Mouse (Mus musculus): ENCODE results near the gene Rgs7bp. TPM values are rescaled to one million over a fixed set of nuclear protein-coding genes. Genes with fewer than 3 reads are reported as not detected.
A peak's percentile ranks its signal among the peaks of the same experiment; 100 is the strongest.

The Rgs7bp gene
- polyA plus RNA-seq, 1 experiment from 2014 or later, result 2.5 TPM

DNA sequence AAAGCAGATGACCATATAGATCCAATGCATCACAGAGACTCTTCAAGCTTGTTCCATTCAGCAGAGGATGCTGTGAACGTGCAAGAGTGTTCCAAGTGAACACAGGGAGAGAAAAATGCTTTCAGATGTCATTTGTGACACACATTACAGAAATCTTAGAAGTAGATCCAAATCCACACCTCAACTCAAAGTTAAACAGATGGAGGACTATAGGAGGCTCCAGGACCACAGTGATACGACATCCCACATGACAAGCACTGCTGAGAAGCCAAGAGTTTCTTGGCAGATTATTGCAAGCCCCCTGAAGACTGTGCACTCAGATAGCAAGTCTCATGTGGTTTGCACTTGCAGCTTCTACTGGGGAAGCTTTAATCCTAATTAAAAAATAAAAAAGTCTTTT is 53.0 kb downstream of the Rgs7bp start:
- no peak overlapping the region for H3K9ac ChIP-seq
- no peak overlapping the region for H3K4me3 ChIP-seq (replicated peaks)
- WGBS, result 70% methylated on average over 2 of the region's 2 CpGs
- H3K4me1 ChIP-seq, result no peaks in the 10 kb centered on the region
- H3K4me2 ChIP-seq, result no peak overlapping the region
- no peak overlapping the region for H3K27ac ChIP-seq
- H3K9me3 ChIP-seq (replicated peaks), result no peaks in the 10 kb centered on the region
- no peak for ATAC-seq (replicated peaks; ENCODE audit: low FRiP score)
- no peaks in the 10 kb centered on the region for H3K27me3 ChIP-seq
- H3K36me3 ChIP-seq, result no peaks in the 10 kb centered on the region

DNA sequence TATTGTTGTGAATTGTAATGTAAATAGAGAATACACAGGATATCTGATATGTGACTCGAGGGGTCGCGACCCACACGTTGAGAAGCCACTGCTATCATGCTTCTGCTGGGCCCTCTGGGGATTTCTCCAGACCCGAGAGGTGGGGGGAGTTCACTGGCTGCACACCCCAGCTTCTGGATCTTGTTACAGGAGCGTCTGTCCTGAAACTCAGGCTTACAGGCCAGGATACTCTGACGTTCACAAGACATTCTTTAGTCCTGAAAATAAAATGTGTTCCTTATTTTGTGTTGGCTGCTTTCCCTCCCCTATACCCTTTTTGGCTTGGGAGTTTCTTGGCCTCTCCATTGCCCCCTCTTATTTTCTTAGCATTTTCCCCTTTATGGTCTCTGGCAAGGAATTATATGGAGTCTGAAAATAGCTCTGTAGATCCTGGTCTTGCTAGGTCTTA is 65.9 kb downstream of the Rgs7bp start:
- Histone ChIP-seq H3K4me3 (replicated peaks) (no peak overlapping the region), H3K4me1 (0 out of 2 replicates have a peak, but pooled peaks cover 9% of the 10 kb centered on the region), H3K27me3 (no peaks in the 10 kb centered on the region), H3K9ac (no peak overlapping the region), H3K4me2 (no peak overlapping the region), H3K27ac (peak overlapping the region; percentile 49; the same call in 1 of the 2 replicates), H3K9me3 (replicated peaks) (no peaks in the 10 kb centered on the region), H3K36me3 (no peaks in the 10 kb centered on the region)
- WGBS, result 51% methylated on average over 7 of the region's 7 CpGs
- 0 out of 2 replicates have a peak, but pooled peaks have one; percentile 29 for ATAC-seq (replicated peaks; ENCODE audit: low FRiP score)

DNA sequence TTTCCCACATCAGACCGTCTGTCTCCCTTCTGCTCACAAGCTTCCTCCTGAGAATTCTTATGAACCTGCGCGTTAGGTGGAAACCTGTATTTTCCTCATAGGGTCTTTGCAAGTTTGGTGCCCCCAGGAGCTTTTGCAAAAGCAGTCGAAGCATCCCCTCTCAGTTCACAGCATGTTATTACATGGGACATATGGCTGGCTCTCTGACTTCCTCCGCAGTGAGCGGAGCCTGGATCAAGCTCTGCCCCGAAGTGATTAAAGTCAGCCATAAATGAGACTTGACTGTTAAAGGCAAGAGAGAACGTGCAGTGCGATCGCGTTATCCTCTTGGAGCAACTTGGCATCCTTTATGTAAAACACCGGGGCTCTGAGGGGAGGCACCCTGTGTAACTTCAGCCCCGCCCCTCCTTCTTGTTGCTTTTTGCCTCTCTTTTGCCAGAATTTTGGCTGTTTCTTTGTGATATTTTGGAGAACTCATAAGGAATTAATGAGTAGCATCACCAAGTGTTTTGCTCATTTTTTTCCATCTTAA is 66.7 kb downstream of the Rgs7bp start:
- Histone ChIP-seq H3K4me2 (no peak overlapping the region), H3K9me3 (replicated peaks) (no peaks in the 10 kb centered on the region), H3K9ac (no peak overlapping the region), H3K27ac (no peak overlapping the region), H3K36me3 (no peaks in the 10 kb centered on the region), H3K4me3 (replicated peaks) (no peak overlapping the region), H3K27me3 (no peaks in the 10 kb centered on the region), H3K4me1 (0 out of 2 replicates have a peak, but pooled peaks cover 9% of the 10 kb centered on the region)
- WGBS, result 72% methylated on average over 13 of the region's 13 CpGs
- ATAC-seq (replicated peaks; ENCODE audit: low FRiP score), result no peak

DNA sequence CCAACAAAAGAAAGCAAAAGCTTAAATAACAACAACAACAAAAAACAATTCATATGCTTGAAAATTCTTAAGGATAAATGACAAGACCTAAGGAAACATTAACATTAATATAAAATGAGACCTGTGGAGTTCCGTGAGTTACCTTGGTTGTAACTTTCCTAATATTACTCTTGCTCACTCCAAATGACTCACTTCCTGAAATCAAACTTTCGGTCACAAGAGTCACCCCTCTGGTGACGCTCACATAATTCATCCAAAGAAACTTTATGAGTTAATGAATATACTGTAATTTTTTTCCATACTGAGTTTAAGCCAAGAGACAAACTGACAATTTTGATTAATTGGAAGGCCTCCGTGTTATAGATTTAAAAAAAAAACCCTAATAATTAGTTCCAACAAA is 69.0 kb downstream of the Rgs7bp start:
- 76% methylated on average over 4 of the region's 4 CpGs for WGBS
- Histone ChIP-seq H3K27ac (no peak overlapping the region), H3K4me3 (replicated peaks) (no peak overlapping the region), H3K36me3 (no peaks in the 10 kb centered on the region), H3K4me2 (no peak overlapping the region), H3K9me3 (replicated peaks) (0 out of 2 replicates have a peak, but pooled peaks cover 4% of the 10 kb centered on the region), H3K9ac (no peak overlapping the region), H3K4me1 (0 out of 2 replicates have a peak, but pooled peaks cover 9% of the 10 kb centered on the region), H3K27me3 (no peaks in the 10 kb centered on the region)
- no peak for ATAC-seq (replicated peaks; ENCODE audit: low FRiP score)

DNA sequence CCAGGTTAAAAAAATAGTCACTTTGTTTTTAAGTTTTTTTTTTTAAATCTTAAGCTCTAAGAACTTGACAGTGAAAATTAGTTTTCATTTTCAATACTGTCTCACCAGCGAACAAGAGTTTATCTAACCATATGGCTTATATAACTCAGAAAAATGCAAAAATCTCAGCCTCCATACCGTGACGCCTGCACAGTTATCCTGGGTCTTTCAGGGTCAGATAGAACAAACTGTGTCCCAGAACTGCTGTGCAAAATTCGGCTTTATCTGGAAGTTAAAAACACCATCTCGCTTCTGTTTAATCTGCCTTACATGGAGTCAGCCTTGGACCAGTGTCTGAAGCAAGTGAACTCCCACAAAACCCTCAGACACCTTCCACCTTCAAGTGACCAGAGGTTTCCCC is 70.7 kb downstream of the Rgs7bp start:
- no peaks in the 10 kb centered on the region for H3K36me3 ChIP-seq
- H3K9ac ChIP-seq, result no peak overlapping the region
- no peak overlapping the region for H3K27ac ChIP-seq
- ATAC-seq (replicated peaks; ENCODE audit: low FRiP score), result no peak; the same call in 1 of the 2 replicates
- H3K27me3 ChIP-seq, result no peaks in the 10 kb centered on the region
- 0 out of 2 replicates have a peak, but pooled peaks cover 8% of the 10 kb centered on the region for H3K4me1 ChIP-seq
- 64% methylated on average over 5 of the region's 5 CpGs for WGBS
- 0 out of 2 replicates have a peak, but pooled peaks cover 4% of the 10 kb centered on the region for H3K9me3 ChIP-seq (replicated peaks)
- no peak overlapping the region for H3K4me3 ChIP-seq (replicated peaks)
- H3K4me2 ChIP-seq, result no peak overlapping the region

DNA sequence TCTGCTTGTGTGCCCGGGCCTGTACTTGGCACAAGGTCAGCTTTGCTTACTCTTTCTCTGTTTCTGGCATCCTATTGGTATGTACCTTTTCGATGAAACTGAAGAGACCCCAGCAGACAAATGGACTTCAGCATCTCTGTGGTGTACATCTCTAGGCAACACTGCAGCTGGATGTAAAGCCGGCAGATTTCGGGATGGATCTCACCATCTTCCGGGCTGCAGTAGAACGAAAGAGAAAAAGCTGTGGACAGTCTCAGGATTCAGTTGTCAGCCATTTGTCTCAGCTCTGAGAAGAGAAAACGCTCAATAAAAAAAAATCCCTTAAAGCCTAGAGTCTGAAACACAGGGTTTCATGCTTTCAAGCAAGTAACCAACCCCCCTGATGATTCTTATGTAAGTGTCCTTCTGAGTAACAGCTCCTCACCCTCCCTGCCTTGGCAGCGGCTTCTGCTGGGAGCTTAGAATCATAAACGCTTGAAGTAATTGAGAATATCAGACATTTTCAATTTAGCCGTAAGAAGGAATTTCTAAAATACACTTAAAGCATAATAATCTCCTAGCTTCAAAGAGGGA is 71.9 kb downstream of the Rgs7bp start:
- no peak overlapping the region for H3K9ac ChIP-seq
- 0 out of 2 replicates have a peak, but pooled peaks cover 4% of the 10 kb centered on the region for H3K9me3 ChIP-seq (replicated peaks)
- ATAC-seq (replicated peaks; ENCODE audit: low FRiP score), result no peak
- H3K27me3 ChIP-seq, result no peaks in the 10 kb centered on the region
- 0 out of 2 replicates have a peak, but pooled peaks cover 3% of the 10 kb centered on the region for H3K4me1 ChIP-seq
- no peak overlapping the region for H3K4me2 ChIP-seq
- H3K4me3 ChIP-seq (replicated peaks), result no peak overlapping the region
- no peak overlapping the region for H3K27ac ChIP-seq
- no peaks in the 10 kb centered on the region for H3K36me3 ChIP-seq
- WGBS, result 87% methylated on average over 10 of the region's 10 CpGs

DNA sequence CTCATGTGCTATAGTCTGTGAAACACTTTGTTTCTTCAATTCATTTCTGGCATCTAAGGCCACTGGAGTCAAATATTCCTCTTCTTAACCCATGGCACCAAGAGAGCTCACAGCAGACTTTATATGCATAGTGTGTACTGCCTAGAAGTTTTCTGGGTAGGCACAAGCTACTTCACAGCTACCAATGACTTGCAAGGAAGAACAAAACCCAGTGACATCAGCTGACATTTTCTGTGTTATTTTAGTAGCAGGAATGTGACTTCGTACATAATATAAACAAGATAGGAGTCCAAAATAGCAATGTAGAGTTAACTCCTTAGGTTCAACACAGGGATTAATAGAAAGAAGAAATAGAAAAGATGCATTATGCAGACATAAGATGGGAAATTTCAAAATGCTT is 76.6 kb downstream of the Rgs7bp start:
- ATAC-seq (replicated peaks; ENCODE audit: low FRiP score), result no peak
- H3K36me3 ChIP-seq, result no peaks in the 10 kb centered on the region

DNA sequence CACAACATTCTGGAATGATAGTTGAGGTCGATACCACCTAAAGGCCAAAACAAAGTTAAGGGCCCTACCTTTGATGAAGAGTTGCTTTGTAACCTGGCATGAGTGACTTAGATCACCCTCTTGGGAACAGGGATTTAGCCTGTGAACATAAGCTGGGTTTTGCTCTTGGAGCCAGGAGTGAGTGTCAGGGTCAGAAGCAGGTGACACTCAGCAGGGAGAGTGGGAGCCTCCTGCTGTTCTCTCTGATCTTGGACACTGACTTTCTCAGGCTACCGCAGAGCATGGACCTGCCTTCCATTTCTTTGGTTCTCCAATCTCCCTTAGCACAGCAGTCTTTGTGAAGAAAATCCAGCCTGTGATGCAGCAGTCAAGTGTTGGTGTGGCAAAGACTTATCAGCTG is 87.2 kb downstream of the Rgs7bp start:
- Histone ChIP-seq H3K4me3 (replicated peaks) (no peak overlapping the region), H3K27me3 (no peaks in the 10 kb centered on the region), H3K9me3 (replicated peaks) (no peaks in the 10 kb centered on the region), H3K36me3 (no peaks in the 10 kb centered on the region), H3K4me1 (no peaks in the 10 kb centered on the region), H3K4me2 (no peak overlapping the region), H3K27ac (no peak overlapping the region), H3K9ac (no peak overlapping the region)
- WGBS, result 73% methylated on average over 2 of the region's 2 CpGs
- ATAC-seq (replicated peaks; ENCODE audit: low FRiP score), result no peak

More for the DNA sequence above, 76.6 kb downstream of the Rgs7bp start:
- H3K9me3 ChIP-seq (replicated peaks), result 0 out of 2 replicates have a peak, but pooled peaks cover 4% of the 10 kb centered on the region
- no peak overlapping the region for H3K4me3 ChIP-seq (replicated peaks)
- no peak overlapping the region for H3K4me2 ChIP-seq
- 41% methylated on average over 1 of the region's 1 CpGs for WGBS
- H3K9ac ChIP-seq, result no peak overlapping the region
- no peaks in the 10 kb centered on the region for H3K4me1 ChIP-seq
- no peak overlapping the region for H3K27ac ChIP-seq
- no peaks in the 10 kb centered on the region for H3K27me3 ChIP-seq

DNA sequence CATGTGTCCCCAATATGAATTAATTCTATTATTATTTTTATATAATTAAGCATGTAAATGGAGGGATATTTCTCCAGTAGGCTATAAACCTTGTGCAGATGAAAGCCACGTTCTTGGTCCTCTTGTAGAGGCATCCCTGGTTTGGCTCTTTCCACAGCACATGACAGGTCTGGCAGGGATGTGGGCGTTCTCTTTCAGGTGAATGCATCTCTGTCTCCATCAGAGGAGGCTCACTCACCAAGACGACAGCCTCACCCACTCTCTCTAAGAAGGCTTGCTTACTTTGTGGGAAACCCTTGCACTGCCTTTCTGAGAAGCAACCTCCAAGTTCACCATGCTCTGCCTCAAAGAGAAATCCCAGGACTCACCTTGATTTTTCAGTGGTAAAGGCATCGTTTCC is 91.0 kb downstream of the Rgs7bp start:
- no peaks in the 10 kb centered on the region for H3K4me1 ChIP-seq
- H3K9me3 ChIP-seq (replicated peaks), result no peaks in the 10 kb centered on the region
- H3K9ac ChIP-seq, result no peak overlapping the region
- WGBS, result 78% methylated on average over 4 of the region's 4 CpGs
- H3K4me3 ChIP-seq (replicated peaks), result no peak overlapping the region
- no peaks in the 10 kb centered on the region for H3K27me3 ChIP-seq
- H3K27ac ChIP-seq, result no peak overlapping the region
- no peak for ATAC-seq (replicated peaks; ENCODE audit: low FRiP score)
- no peak overlapping the region for H3K4me2 ChIP-seq
- no peaks in the 10 kb centered on the region for H3K36me3 ChIP-seq

DNA sequence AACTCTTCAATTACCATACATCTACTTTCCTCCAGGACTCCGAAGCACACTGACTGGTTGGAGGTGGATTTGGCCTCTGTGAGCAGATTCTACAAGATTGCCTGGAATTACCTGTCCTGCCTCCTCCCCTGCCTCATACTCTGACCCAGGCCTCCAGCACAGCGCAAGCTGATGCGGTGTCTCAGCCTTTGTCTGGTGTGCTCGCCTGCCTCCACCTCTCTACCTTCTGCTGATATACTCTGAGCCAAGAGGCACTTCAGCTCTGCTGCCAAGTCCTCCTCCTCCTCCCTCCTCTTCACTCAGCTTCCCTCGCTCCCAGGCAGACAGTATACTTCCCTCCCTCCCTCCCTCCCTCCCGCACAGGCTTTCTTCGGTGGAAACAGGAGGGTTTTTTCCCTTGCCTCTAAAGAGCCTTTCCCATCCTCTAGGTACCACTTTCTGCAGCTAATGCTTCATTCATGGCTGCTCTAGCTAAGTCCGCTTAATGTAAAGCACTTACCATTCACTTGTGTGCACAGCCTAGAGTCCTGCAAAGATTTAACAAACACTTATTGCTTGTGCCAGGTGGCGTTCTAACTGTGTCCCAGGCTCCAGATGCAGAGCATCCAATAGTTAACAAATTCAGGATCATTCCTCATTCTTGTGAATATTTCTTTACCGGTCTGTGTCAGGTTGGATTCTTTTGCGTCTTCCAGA is 91.9 kb downstream of the Rgs7bp start:
- H3K36me3 ChIP-seq, result no peaks in the 10 kb centered on the region
- H3K27me3 ChIP-seq, result no peaks in the 10 kb centered on the region
- 58% methylated on average over 11 of the region's 11 CpGs for WGBS
- no peak overlapping the region for H3K9ac ChIP-seq
- no peaks in the 10 kb centered on the region for H3K9me3 ChIP-seq (replicated peaks)
- H3K27ac ChIP-seq, result no peak overlapping the region
- no peak overlapping the region for H3K4me2 ChIP-seq
- peak; percentile 36; the same call in 1 of the 2 replicates for ATAC-seq (replicated peaks; ENCODE audit: low FRiP score)
- no peak overlapping the region for H3K4me3 ChIP-seq (replicated peaks)
- H3K4me1 ChIP-seq, result no peaks in the 10 kb centered on the region

DNA sequence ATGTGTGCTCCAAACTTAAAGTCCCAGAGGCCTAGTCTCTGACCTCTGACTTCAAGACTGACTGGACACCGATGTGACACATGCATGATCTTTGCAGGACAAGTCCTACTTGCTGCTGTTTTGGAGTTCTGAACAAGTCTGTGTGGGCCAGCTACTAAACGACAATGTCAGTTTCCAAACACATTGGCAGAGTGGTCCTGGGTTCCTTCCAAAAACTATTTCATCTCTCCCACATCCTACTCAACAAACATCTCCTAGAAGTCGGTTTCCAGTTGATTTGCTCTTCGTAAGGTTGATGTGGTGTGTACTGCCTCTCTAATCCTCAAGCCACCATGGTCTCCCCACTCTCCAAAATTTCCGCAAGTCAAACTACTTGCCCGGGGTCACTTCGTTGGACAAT is 92.6 kb downstream of the Rgs7bp start:
- Histone ChIP-seq H3K9me3 (replicated peaks) (no peaks in the 10 kb centered on the region), H3K4me1 (no peaks in the 10 kb centered on the region), H3K27ac (no peak overlapping the region), H3K36me3 (no peaks in the 10 kb centered on the region), H3K27me3 (no peaks in the 10 kb centered on the region), H3K4me3 (replicated peaks) (no peak overlapping the region), H3K9ac (no peak overlapping the region), H3K4me2 (no peak overlapping the region)
- no peak for ATAC-seq (replicated peaks; ENCODE audit: low FRiP score)
- 83% methylated on average over 7 of the region's 7 CpGs for WGBS

DNA sequence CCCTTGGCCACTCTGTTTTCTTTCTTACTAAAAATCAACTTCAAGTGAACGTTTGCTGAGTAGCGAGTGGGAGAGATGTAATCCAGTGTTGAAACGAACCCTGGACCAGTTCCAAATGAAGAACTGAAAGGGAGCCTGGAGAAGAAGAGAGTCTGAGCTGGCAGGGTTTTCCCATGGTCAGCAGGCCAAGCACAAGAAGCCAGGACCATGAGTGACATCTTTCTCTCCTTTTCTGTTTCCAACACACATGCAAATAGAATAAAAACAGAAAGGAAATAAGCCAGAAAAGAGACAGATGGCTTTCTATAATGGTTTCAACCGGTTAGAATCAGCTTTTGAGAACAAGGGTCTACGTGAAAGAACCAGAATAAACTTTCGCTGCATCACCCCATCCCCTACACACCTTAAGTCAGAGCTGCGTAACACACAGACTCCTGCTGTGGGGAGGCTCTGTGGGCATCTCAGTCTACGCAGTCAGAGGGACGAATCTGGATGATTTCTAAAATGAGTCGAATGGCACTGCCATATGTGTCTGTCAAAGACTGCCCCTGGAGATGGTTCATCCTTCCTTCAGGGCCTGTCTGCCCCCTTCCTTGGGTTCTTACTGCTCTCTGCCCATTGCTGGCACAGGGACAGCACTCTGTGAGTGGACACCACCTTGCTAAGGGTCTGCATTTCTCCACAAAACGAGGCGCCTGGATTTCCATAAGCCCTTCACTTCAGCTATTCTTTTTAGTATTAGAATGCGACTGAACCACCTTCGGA is 93.6 kb downstream of the Rgs7bp start:
- H3K27me3 ChIP-seq, result no peaks in the 10 kb centered on the region
- H3K27ac ChIP-seq, result no peak overlapping the region
- H3K4me1 ChIP-seq, result no peaks in the 10 kb centered on the region
- no peak overlapping the region for H3K9ac ChIP-seq
- no peaks in the 10 kb centered on the region for H3K36me3 ChIP-seq
- 84% methylated on average over 14 of the region's 14 CpGs for WGBS
- ATAC-seq (replicated peaks; ENCODE audit: low FRiP score), result no peak
- no peak overlapping the region for H3K4me3 ChIP-seq (replicated peaks)
- no peaks in the 10 kb centered on the region for H3K9me3 ChIP-seq (replicated peaks)
- H3K4me2 ChIP-seq, result no peak overlapping the region

Data from kidney, embryonic 15.5 days (tissue).